In the genomic region with DNA sequence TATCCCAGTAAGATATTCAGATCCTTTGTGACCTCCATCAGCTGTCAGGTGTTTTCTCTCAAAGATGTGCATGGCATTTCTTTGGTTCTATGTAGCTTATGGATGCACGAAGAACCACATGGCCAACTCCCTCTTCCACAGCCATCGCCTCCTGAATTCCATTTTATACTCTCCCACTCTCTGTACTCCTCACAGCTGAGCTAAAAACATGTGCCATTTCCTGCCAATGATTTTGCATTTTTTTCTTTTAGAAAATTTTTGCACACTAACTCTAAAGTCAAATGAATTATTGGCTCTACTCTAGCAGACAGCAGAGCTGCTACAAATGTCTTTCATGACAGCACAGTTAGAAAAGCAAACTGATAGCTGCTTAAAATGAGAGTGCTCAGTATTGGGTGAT, we compare ENCODE assay signal across 21 mouse cellular contexts.
DNase-seq lines count a peak whose midpoint lies in the region; ATAC-seq and TF ChIP-seq lines count a peak whose summit lies in the region.
"Had no signal": no experiment of that assay in that cellular context is flagged by ENCODE, and none has a peak within 500 bp of the region (broad histone marks: within the 10 kb centered on the region; RNA-seq: fewer than 3 reads in every experiment).

No protein-coding gene starts in this region.

- no peak overlapping the region for H3K9ac ChIP-seq in hindbrain, embryonic 14.5 days
- no peak overlapping the region for H3K9ac ChIP-seq in hindbrain, embryonic 16.5 days (ENCODE audit: low read depth, low read length)
- no peak overlapping the region for H3K9ac ChIP-seq in midbrain, embryonic 14.5 days (replicated peaks; ENCODE audit: low read length)
- no peak overlapping the region for H3K9ac ChIP-seq in midbrain, embryonic 13.5 days (replicated peaks)
- H3K9ac ChIP-seq in liver, postnatal 0 days (replicated peaks) = no peak overlapping the region
- H3K9ac ChIP-seq: embryonic facial prominence, embryonic 15.5 days; hindbrain, embryonic 13.5 days; limb, embryonic 13.5 days; liver, embryonic 14.5 days had no signal

- H3K27ac ChIP-seq in hindbrain, embryonic 14.5 days = 0 out of 2 replicates have a peak overlapping the region, but pooled peaks have one; percentile 41
- no peak overlapping the region; the same call in 1 of the 2 replicates for H3K27ac ChIP-seq in hindbrain, embryonic 16.5 days (ENCODE audit: low read depth, low read length)
- peak overlapping the region; percentile 50 for H3K27ac ChIP-seq in midbrain, embryonic 14.5 days (replicated peaks; ENCODE audit: low read depth, low read length)
- no peak overlapping the region for H3K27ac ChIP-seq in midbrain, embryonic 13.5 days
- no peak overlapping the region for H3K27ac ChIP-seq in liver, postnatal 0 days (ENCODE audit: low read depth)
- H3K27ac ChIP-seq: embryonic facial prominence, embryonic 15.5 days; kidney, postnatal 0 days; limb, embryonic 13.5 days; liver, embryonic 14.5 days; stomach, postnatal 0 days had no signal

- H3K4me2 ChIP-seq in hindbrain, embryonic 14.5 days (replicated peaks) = no peak overlapping the region
- H3K4me2 ChIP-seq in hindbrain, embryonic 16.5 days (ENCODE audit: low read length) = no peak overlapping the region
- H3K4me2 ChIP-seq in midbrain, embryonic 14.5 days (ENCODE audit: low read length) = no peak overlapping the region
- no peak overlapping the region for H3K4me2 ChIP-seq in midbrain, embryonic 13.5 days (replicated peaks)
- H3K4me2 ChIP-seq in liver, postnatal 0 days (ENCODE audit: low read depth, low read length) = no peak overlapping the region
- H3K4me2 ChIP-seq: embryonic facial prominence, embryonic 15.5 days; hindbrain, embryonic 13.5 days; limb, embryonic 13.5 days had no signal

- no peak overlapping the region for H3K4me3 ChIP-seq in hindbrain, embryonic 14.5 days (replicated peaks; ENCODE audit: low read length)
- H3K4me3 ChIP-seq in hindbrain, embryonic 16.5 days (ENCODE audit: low read length) = no peak overlapping the region
- no peak overlapping the region for H3K4me3 ChIP-seq in midbrain, embryonic 14.5 days (replicated peaks; ENCODE audit: low read depth, low read length)
- H3K4me3 ChIP-seq in midbrain, embryonic 13.5 days (replicated peaks) = no peak overlapping the region
- no peak overlapping the region for H3K4me3 ChIP-seq in liver, postnatal 0 days (ENCODE audit: low read depth, low read length)
- H3K4me3 ChIP-seq: embryonic facial prominence, embryonic 15.5 days; hindbrain, embryonic 13.5 days; limb, embryonic 13.5 days had no signal

- 92% methylated on average over 2 of the region's 2 CpGs for WGBS in hindbrain, embryonic 14.5 days
- 84% methylated on average over 2 of the region's 2 CpGs for WGBS in hindbrain, embryonic 16.5 days
- 92% methylated on average over 2 of the region's 2 CpGs for WGBS in midbrain, embryonic 14.5 days
- 90% methylated on average over 2 of the region's 2 CpGs for WGBS in midbrain, embryonic 13.5 days
- 71% methylated on average over 2 of the region's 2 CpGs for WGBS in liver, postnatal 0 days (ENCODE audit: insufficient replicate concordance)

- H3K36me3 ChIP-seq in hindbrain, embryonic 14.5 days (replicated peaks; ENCODE audit: control insufficient read depth, insufficient read depth) = no peaks in the 10 kb centered on the region
- H3K36me3 ChIP-seq in hindbrain, embryonic 16.5 days (ENCODE audit: control insufficient read depth, insufficient read depth, low read length) = no peaks in the 10 kb centered on the region
- no peaks in the 10 kb centered on the region for H3K36me3 ChIP-seq in midbrain, embryonic 14.5 days (ENCODE audit: control insufficient read depth, insufficient read depth, low read length)
- no peaks in the 10 kb centered on the region for H3K36me3 ChIP-seq in midbrain, embryonic 13.5 days
- no peaks in the 10 kb centered on the region for H3K36me3 ChIP-seq in liver, postnatal 0 days (replicated peaks; ENCODE audit: insufficient read depth, low read length)
- H3K36me3 ChIP-seq: embryonic facial prominence, embryonic 15.5 days; hindbrain, embryonic 13.5 days; limb, embryonic 13.5 days had no signal

- TF ChIP-seq EP300 in liver, postnatal 0 days (IDR thresholded peaks at IDR 0.05; ENCODE audit: low read depth) = no peak

- TF ChIP-seq CTCF in liver, postnatal 0 days (IDR thresholded peaks at IDR 0.05; ENCODE audit: low read depth) = no peak

- peaks cover 11% of the 10 kb centered on the region for H3K4me1 ChIP-seq in hindbrain, embryonic 14.5 days (replicated peaks; ENCODE audit: control insufficient read depth, insufficient read depth, low read length)
- peaks cover 3% of the 10 kb centered on the region for H3K4me1 ChIP-seq in hindbrain, embryonic 16.5 days (ENCODE audit: control insufficient read depth, insufficient read depth, low read depth, low read length)
- H3K4me1 ChIP-seq in midbrain, embryonic 14.5 days (ENCODE audit: control insufficient read depth, insufficient read depth, low read length) = peaks cover 16% of the 10 kb centered on the region
- H3K4me1 ChIP-seq in midbrain, embryonic 13.5 days (replicated peaks) = peaks cover 21% of the 10 kb centered on the region
- no peaks in the 10 kb centered on the region for H3K4me1 ChIP-seq in liver, postnatal 0 days (ENCODE audit: insufficient read depth)
- H3K4me1 ChIP-seq: embryonic facial prominence, embryonic 15.5 days; limb, embryonic 13.5 days had no signal

- DNase-seq in hindbrain, embryonic 14.5 days (ENCODE audit: low spot score) = no peak
- DNase-seq in midbrain, embryonic 14.5 days = peak; percentile 8
- DNase-seq in layer of hippocampus, postnatal 14 days (ENCODE audit: low spot score in 2 of 2) = peak; percentile 31 to 77
- peak; percentile 36 to 56 for DNase-seq in right cerebral cortex, postnatal 36 days (ENCODE audit: low spot score in 2 of 2)
- no peak for DNase-seq in liver, postnatal 0 days
- DNase-seq: adrenal gland, postnatal 36 days; cerebellum, adult 9-11 months; embryo, embryonic 11 days; gastrocnemius, postnatal 25 days; heart, postnatal 10 days; thymus, postnatal 14 days had no signal

- no peaks in the 10 kb centered on the region for H3K9me3 ChIP-seq in hindbrain, embryonic 14.5 days (ENCODE audit: control insufficient read depth, low read length)
- H3K9me3 ChIP-seq in hindbrain, embryonic 16.5 days (ENCODE audit: control insufficient read depth, low read length) = no peaks in the 10 kb centered on the region
- H3K9me3 ChIP-seq in midbrain, embryonic 14.5 days (ENCODE audit: control insufficient read depth, low read length) = no peaks in the 10 kb centered on the region
- no peaks in the 10 kb centered on the region for H3K9me3 ChIP-seq in midbrain, embryonic 13.5 days
- H3K9me3 ChIP-seq in liver, postnatal 0 days (ENCODE audit: low read length) = no peaks in the 10 kb centered on the region
- H3K9me3 ChIP-seq: embryonic facial prominence, embryonic 15.5 days; hindbrain, embryonic 13.5 days; limb, embryonic 13.5 days had no signal

- no peak for ATAC-seq in hindbrain, embryonic 14.5 days (ENCODE audit: low FRiP score)
- no peak for ATAC-seq in hindbrain, embryonic 16.5 days
- ATAC-seq in midbrain, embryonic 14.5 days (ENCODE audit: low FRiP score, low TSS enrichment) = no peak
- no peak for ATAC-seq in midbrain, embryonic 13.5 days
- ATAC-seq in liver, postnatal 0 days = no peak
- ATAC-seq: intestine, postnatal 0 days; lung, postnatal 0 days had no signal

- no peaks in the 10 kb centered on the region for H3K27me3 ChIP-seq in hindbrain, embryonic 14.5 days (ENCODE audit: control insufficient read depth, insufficient read depth, low read length)
- H3K27me3 ChIP-seq in hindbrain, embryonic 16.5 days (replicated peaks; ENCODE audit: control insufficient read depth, insufficient read depth, low read length) = no peaks in the 10 kb centered on the region
- no peaks in the 10 kb centered on the region for H3K27me3 ChIP-seq in midbrain, embryonic 14.5 days (ENCODE audit: control insufficient read depth, insufficient read depth, low read length)
- H3K27me3 ChIP-seq in midbrain, embryonic 13.5 days = no peaks in the 10 kb centered on the region
- H3K27me3 ChIP-seq in liver, postnatal 0 days (ENCODE audit: insufficient read depth, low read length) = no peaks in the 10 kb centered on the region
- H3K27me3 ChIP-seq: embryonic facial prominence, embryonic 15.5 days; hindbrain, embryonic 13.5 days; limb, embryonic 13.5 days had no signal

Comparison
In these comparisons a context has a peak if more than half of its experiments do, and no peak if none do; other contexts are left out.
1. H3K27ac ChIP-seq: peak in hindbrain, embryonic 14.5 days (single experiment) and midbrain, embryonic 14.5 days (single experiment); none in hindbrain, embryonic 16.5 days (single experiment), midbrain, embryonic 13.5 days (single experiment) and liver, postnatal 0 days (single experiment).
2. DNase-seq: peak in midbrain, embryonic 14.5 days (single experiment), layer of hippocampus, postnatal 14 days (2 of 2) and right cerebral cortex, postnatal 36 days (2 of 2); none in hindbrain, embryonic 14.5 days (single experiment) and liver, postnatal 0 days (single experiment).